Mouse (Mus musculus): ENCODE measurements around the gene Trp53rkb.

- no peak for TF ChIP-seq CTCF (IDR thresholded peaks at IDR 0.05; ENCODE audit: low read depth, low read length)
- no peak for TF ChIP-seq POLR2A (IDR thresholded peaks at IDR 0.05; ENCODE audit: borderline replicate concordance, low read depth, low read length)
These were observed 32.7 kb downstream of the Trp53rkb start for GRCm38 (mm10) chr2:166824998-166825397.
